In the genomic region with DNA sequence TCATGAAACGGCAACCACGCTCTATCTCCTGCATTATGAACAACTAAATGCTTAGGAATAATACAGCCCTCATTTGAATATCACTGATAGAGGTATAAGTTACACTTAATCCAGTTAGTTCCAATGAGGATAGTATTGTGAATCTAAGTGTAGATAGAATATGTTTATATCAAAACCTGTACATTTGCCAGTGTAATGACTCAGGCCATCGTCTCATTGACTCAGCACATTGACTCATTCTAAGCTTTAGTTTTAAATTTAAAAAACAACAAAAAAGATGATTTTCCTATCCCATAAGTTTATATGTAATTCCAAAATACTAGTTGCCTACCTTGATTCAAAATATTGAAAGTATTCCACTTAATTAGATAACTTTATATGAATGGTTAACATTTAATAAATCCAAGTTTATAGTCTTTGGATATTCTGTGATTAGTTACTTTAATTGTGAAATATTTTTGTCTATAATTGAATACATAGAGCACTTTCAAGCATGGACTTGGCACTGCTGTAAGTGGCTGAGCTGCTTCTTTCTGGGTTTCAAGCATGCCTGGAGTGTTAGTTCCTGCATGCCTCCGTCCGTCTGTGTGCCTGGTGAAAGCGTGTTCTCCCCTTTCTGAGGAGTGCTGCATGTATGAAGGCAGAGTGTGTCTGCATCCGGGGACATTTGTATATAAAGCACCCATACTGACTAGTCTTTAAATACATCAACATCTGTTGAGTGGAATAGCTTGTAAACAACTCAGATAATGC, we compare ENCODE assay signal across 25 mouse cellular contexts.
DNase-seq lines count a peak whose midpoint lies in the region; ATAC-seq and TF ChIP-seq lines count a peak whose summit lies in the region.
"Had no signal": no experiment of that assay in that cellular context is flagged by ENCODE, and none has a peak within 500 bp of the region (broad histone marks: within the 10 kb centered on the region; RNA-seq: fewer than 3 reads in every experiment).

No protein-coding gene starts in this region.

- no peak for ATAC-seq in frontal cortex, adult (ENCODE audit: low TSS enrichment)
- ATAC-seq: CD4-positive, CD25-positive, alpha-beta regulatory T cell, adult 4 months; forebrain, embryonic 13.5 days; forebrain, embryonic 15.5 days; forebrain, postnatal 0 days had no signal

- peak overlapping the region; percentile 41 for H3ac ChIP-seq in C2C12 (ENCODE audit: control insufficient read depth, insufficient read length, low read depth)

- peak; percentile 11 for DNase-seq in lung, postnatal 14 days
- DNase-seq in lung, postnatal 10 days = no peak
- peak; percentile 73 for DNase-seq in 3T3-L1 (ENCODE audit: low read depth, low spot score)
- no peak for DNase-seq in B cell, adult 2 months
- DNase-seq in kidney, postnatal 36 days = no peak
- DNase-seq: adrenal gland, adult 2 months; adrenal gland, postnatal 10 days; adrenal gland, postnatal 25 days; cerebellum, adult 11 months; cerebellum, adult 18-20 months; cerebellum, adult 8-10 months; cerebellum, adult 9-11 months; cerebellum, postnatal 14 days; cerebellum, postnatal 36 days; embryo, embryonic 11 days; forebrain, postnatal 0 days had no signal

- H3K4me1 ChIP-seq in embryonic fibroblast, embryonic 13.5 days (ENCODE audit: control insufficient read depth, insufficient read depth, low read length) = peaks cover 7% of the 10 kb centered on the region
- H3K4me1 ChIP-seq: embryonic facial prominence, embryonic 13.5 days; embryonic facial prominence, embryonic 15.5 days; forebrain, embryonic 13.5 days; forebrain, embryonic 15.5 days had no signal

- TF ChIP-seq CTCF in C2C12 (IDR thresholded peaks at IDR 0.05; ENCODE audit: control insufficient read depth, insufficient read depth, insufficient read length) = no peak
- no peak for TF ChIP-seq CTCF in embryonic fibroblast, embryonic 13.5 days (IDR thresholded peaks at IDR 0.05; ENCODE audit: borderline replicate concordance, insufficient read depth, low read length)

- H3K79me2 ChIP-seq in C2C12 (ENCODE audit: control insufficient read depth, insufficient read depth) = no peaks in the 10 kb centered on the region

- TF ChIP-seq POLR2A in embryonic fibroblast, embryonic 13.5 days (IDR thresholded peaks at IDR 0.05; ENCODE audit: low read depth, low read length) = no peak

- no peaks in the 10 kb centered on the region for H3K27me3 ChIP-seq in C2C12 (ENCODE audit: control insufficient read depth, insufficient read depth, insufficient read length)
- H3K27me3 ChIP-seq: CH12.LX; embryonic facial prominence, embryonic 13.5 days; embryonic facial prominence, embryonic 15.5 days; forebrain, embryonic 13.5 days; forebrain, embryonic 15.5 days had no signal

- H3K79me3 ChIP-seq in C2C12 (ENCODE audit: low read depth) = no peaks in the 10 kb centered on the region

- H3K27ac ChIP-seq in embryonic fibroblast, embryonic 13.5 days (ENCODE audit: insufficient read depth, low read length) = peak overlapping the region; percentile 82
- H3K27ac ChIP-seq: embryonic facial prominence, embryonic 13.5 days; embryonic facial prominence, embryonic 15.5 days; forebrain, embryonic 13.5 days; forebrain, embryonic 15.5 days had no signal

- H3K4me3 ChIP-seq in C2C12 (ENCODE audit: insufficient read depth, poor library complexity, severe bottlenecking) = no peak overlapping the region
- no peak overlapping the region for H3K4me3 ChIP-seq in embryonic fibroblast, embryonic 13.5 days (ENCODE audit: insufficient read depth, low read length)
- H3K4me3 ChIP-seq: embryonic facial prominence, embryonic 13.5 days; embryonic facial prominence, embryonic 15.5 days; forebrain, embryonic 13.5 days; forebrain, embryonic 15.5 days had no signal

- peaks cover 47% of the 10 kb centered on the region for H3K36me3 ChIP-seq in C2C12 (ENCODE audit: control insufficient read depth, insufficient read depth)

TF ChIP-seq in C2C12, 6 proteins besides CTCF, POLR2A, EP300 and RAD21:
- TF ChIP-seq MAX (IDR thresholded peaks at IDR 0.05) (no peak), FOSL1 (IDR thresholded peaks at IDR 0.05; ENCODE audit: insufficient read depth, low read length, poor library complexity, severe bottlenecking) (peak; percentile 82)
TF ChIP-seq in C2C12: peak in this region for 1.

Comparison
In these comparisons a context has a peak if more than half of its experiments do, and no peak if none do; other contexts are left out.
1. DNase-seq: peak in lung, postnatal 14 days (single experiment) and 3T3-L1 (single experiment); none in lung, postnatal 10 days (single experiment), B cell, adult 2 months (0 of 2) and kidney, postnatal 36 days (0 of 2).